Mouse (Mus musculus): Measurements from ENCODE around the gene Dazl.

GRCm38 (mm10) chr17:50244675-50245074, 48.8 kb downstream of the Dazl start:
- TF ChIP-seq CTCF (IDR thresholded peaks at IDR 0.05) (no peak), EP300 (IDR thresholded peaks at IDR 0.05) (no peak)

All from lung, postnatal 0 days (tissue).